Mouse (Mus musculus) liver, adult 2 months (tissue): ENCODE measurements around the gene Srrd.

Experiments used
- CTCF ChIP-seq: fragments of 200-500 bp; IDR thresholded peaks from 2 replicates; pipeline ENCODE4 v1.5.1; 2011; ENCODE audit warnings: low read depth, low read length, control low read depth
- POLR2A ChIP-seq: fragments of 200-500 bp; IDR thresholded peaks from 2 replicates; pipeline ENCODE4 v1.6.1; 2011; ENCODE audit warnings: low read length, control low read depth; ENCODE audit not compliant: insufficient read depth; ENCODE audit errors: extremely low read depth

- TF ChIP-seq POLR2A = no peak
- TF ChIP-seq CTCF = no peak
Observed at GRCm38 (mm10) chr5:112321376-112321775, 21.5 kb downstream of the Srrd start.
